Mouse (Mus musculus) thymus, postnatal 0 days (tissue): ENCODE results near the gene Cbr4. TPM values are rescaled to one million over a fixed set of nuclear protein-coding genes. Genes with fewer than 3 reads are reported as not detected.
A peak's percentile ranks its signal among the peaks of the same experiment; 100 is the strongest.

Experiments used
- DNase-seq: peaks from one replicate; pipeline ENCODE4 v3.0.0-alpha.2; 2015; ENCODE audit warnings: low spot score
- polyA plus RNA-seq: library from polyadenylated mRNA; unstranded; fragments of >200 nt; fragmentation: Nextera tagmentation; extraction: Ambion mirVana; gene quantifications from 2 replicates; pipeline ENCODE4 v1.2.1, GENCODE M21; 2015

Gene Cbr4
- polyA plus RNA-seq, 1 experiment from 2014 or later = 47.0 TPM

DNA sequence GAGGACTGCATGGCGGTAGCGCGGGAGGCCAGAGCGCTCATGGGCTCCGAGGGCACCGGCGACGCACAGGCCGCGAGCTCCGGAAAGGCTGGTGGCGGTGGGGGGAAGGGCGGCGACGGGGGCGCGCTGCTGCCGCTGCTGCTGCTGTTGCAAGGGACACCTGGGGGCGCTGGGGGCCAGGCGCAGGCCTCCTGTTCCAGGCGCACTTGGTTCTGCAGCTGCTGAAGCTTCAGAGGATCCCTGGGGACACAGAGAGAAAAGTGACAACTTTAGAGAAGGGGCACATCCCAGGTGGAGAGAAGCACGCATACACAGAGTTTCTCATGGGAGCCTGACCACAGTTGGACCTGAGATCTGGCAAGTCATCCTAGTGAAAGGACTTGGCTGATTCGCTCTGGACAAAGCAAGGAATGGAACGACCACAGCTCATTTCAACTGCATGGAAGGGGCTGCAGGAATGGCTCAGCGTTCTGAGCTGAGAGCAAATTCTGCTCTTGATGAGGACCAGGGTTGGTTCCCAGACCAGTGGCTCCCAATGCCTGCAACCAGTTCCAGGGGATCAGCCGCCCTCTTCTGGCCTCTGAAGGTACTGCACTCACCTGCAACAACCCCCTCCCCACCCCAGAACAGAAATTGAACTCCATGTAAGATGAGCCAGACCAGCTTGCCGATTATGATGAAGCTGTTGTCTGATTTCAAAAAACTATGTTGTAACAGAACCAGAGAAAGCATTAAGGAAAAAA, 62.6 kb downstream of the Cbr4 start:
- DNase-seq = peak; percentile 17

DNA sequence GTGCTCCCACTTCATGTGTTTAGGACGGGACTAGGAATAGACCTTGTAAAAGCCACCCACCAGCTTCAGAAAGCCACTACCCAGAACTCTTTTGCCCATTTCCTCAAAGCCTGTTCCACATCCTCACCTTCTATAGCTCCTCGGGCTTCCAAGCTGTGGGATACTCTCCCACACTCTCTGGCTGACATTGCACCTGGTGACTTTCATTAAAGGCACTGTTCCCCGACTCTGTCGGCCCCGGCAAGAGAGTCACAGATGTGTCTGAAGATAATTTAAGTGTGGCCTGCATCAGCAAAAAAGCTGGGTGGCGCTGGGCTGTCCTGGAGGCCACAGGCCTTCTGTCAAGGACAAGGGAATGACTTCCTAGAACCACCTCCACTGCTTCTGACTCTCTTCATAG, 64.7 kb downstream of the Cbr4 start:
- DNase-seq = no peak

DNA sequence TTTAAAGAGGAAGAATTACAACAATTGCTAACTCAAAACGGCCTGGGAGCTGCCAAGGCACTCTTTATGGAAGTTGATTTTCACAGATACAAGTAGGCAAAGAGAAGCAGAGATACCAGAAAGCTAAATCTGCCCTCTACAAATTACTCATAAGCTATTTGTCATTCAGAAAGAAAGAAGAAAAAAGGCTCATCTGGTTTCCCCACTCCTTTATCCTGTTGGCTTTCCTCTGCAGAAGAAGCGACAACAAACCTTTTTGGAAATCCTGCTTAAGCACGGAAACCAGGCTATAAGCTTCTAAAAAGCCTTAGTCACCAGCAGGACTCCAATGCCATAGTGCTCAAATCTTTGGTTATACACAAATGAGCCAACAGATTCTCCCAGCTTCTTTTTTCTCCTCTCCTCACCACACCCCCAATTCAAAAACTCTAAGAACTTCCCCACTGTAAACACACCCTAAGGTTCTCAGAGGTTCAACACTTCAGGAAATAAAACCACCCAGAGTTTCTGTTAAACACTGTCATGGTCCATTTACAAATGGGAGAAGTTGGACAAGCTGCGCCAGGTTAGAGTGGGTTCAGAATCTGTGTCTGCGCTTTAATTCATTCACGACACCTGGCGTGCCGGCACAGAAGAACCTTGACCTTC, 65.3 kb downstream of the Cbr4 start:
- no peak for DNase-seq

DNA sequence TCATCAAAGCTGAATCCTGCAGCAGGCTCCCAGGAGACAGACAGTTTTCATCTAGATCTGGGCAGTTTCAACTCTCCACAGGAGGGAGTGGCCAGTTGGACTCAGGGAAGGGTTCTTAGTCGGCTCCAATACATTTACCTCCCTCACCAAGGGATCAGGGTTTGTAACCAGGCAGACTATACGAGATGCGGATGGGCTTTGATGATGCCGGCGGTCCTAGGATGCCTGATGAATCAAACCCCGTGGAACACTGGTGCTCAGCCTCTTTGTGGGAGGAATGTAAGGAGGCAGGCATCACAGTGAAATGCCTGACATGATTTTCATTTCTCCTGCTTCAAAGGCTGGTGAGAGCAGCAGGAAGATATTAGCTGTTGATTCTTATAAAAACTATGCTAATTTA, 67.8 kb downstream of the Cbr4 start:
- DNase-seq = no peak

DNA sequence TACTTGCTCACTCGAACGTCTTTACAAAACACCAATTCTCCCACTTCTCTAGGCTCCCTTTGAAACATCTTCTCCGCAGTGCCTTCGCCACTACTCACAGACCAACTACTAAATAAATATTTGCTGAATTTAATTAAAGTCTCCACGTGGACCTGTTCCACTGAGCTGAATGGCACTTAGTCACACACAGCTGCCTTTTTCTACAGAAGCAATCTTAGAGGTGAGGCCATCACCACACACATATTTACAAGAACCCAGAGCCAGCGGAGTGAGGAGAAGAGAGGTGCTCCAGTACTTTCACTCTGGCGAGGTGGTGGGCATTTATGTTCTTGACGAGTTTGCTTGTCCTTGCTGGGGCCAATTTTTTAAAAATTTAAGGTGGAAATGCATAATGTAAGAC, 68.7 kb downstream of the Cbr4 start:
- DNase-seq = no peak
